Mouse (Mus musculus) stomach, postnatal 0 days (tissue): ENCODE measurements around the gene Lyzl4. TPM values are rescaled to one million over a fixed set of nuclear protein-coding genes. Genes with fewer than 3 reads are reported as not detected.

Source experiments
- ATAC-seq: fragments of 200-750 bp; cut with Nextera tagmentation; 2 replicates; pipeline ENCODE4 v1.8.0; 2017; ENCODE audit not compliant: low FRiP score, low TSS enrichment
- DNase-seq: peaks from one replicate; pipeline ENCODE4 v3.0.0-alpha.2; 2016; ENCODE audit warnings: low spot score
- H3K27ac ChIP-seq: fragments of 300-500 bp; sonication (generic); replicated peaks from 2 replicates; pipeline ENCODE4 v1.5.1; 2014; ENCODE audit warnings: mild to moderate bottlenecking, control low read depth
- H3K27me3 ChIP-seq: fragments of 300-500 bp; sonication (generic); 2 replicates; pipeline ENCODE4 v1.6.1; 2014; ENCODE audit warnings: low read length; ENCODE audit not compliant: control insufficient read depth, insufficient read depth
- H3K36me3 ChIP-seq: fragments of 300-500 bp; sonication (generic); 2 replicates; pipeline ENCODE4 v1.6.1; 2014; ENCODE audit warnings: low read length, mixed read lengths; ENCODE audit not compliant: control insufficient read depth, insufficient read depth
- H3K4me1 ChIP-seq: fragments of 300-500 bp; sonication (generic); replicated peaks from 2 replicates; pipeline ENCODE4 v1.6.1; 2014; ENCODE audit warnings: antibody characterized with exemption; ENCODE audit not compliant: control insufficient read depth, insufficient read depth
- H3K4me2 ChIP-seq: fragments of 300-500 bp; sonication (generic); replicated peaks from 2 replicates; pipeline ENCODE4 v1.6.1; 2014; ENCODE audit warnings: low read depth, mild to moderate bottlenecking, control low read depth, moderate library complexity
- H3K4me3 ChIP-seq: fragments of 300-500 bp; sonication (generic); 2 replicates; pipeline ENCODE4 v1.5.1; 2014; ENCODE audit warnings: low read depth, low read length, control low read depth
- H3K9ac ChIP-seq: fragments of 300-500 bp; sonication (generic); 2 replicates; pipeline ENCODE4 v1.6.1; 2014; ENCODE audit warnings: mild to moderate bottlenecking, low read length, control low read depth, mixed read lengths
- H3K9me3 ChIP-seq: fragments of 300-500 bp; sonication (generic); 2 replicates; pipeline ENCODE4 v1.6.1; 2016; ENCODE audit warnings: low read length; ENCODE audit not compliant: control insufficient read depth
- CTCF ChIP-seq: IDR thresholded peaks from 2 replicates; pipeline ENCODE4 v1.5.1; 2016; ENCODE audit warnings: antibody characterized with exemption, low read depth, mild to moderate bottlenecking, moderate library complexity
- EP300 ChIP-seq: optimal IDR thresholded peaks from 2 replicates; pipeline ENCODE3; 2016; ENCODE audit warnings: antibody characterized with exemption
- WGBS: fragments of 180-500 bp; shearing (Covaris S2); extraction: QIAGEN DNeasy Blood & Tissue Kit; methylation state at CpG from one replicate; pipeline ENCODE4 v1.1.7; 2014; 5-methylcytosine and 5-hydroxymethylcytosine counted together
- polyA plus RNA-seq: library from polyadenylated mRNA; unstranded; fragments of >200 nt; fragmentation: Nextera tagmentation; extraction: Ambion mirVana; gene quantifications from 2 replicates; pipeline ENCODE4 v1.2.1, GENCODE M21; 2015

The Lyzl4 gene
- polyA plus RNA-seq, 1 experiment from 2014 or later: 0.15 TPM

- ATAC-seq: peak; percentile 51; the same call in 1 of the 2 replicates
- no peaks in the 10 kb centered on the region for H3K4me1 ChIP-seq
- H3K4me3 ChIP-seq: no peak overlapping the region
- no peaks in the 10 kb centered on the region for H3K36me3 ChIP-seq
- H3K27ac ChIP-seq: no peak overlapping the region
- H3K9me3 ChIP-seq: no peaks in the 10 kb centered on the region
- DNase-seq: no peak
- no peak for TF ChIP-seq EP300
- TF ChIP-seq CTCF: no peak
- no peaks in the 10 kb centered on the region for H3K27me3 ChIP-seq
- 73% methylated on average over 1 of the region's 1 CpGs for WGBS
- no peak overlapping the region for H3K9ac ChIP-seq
- H3K4me2 ChIP-seq: no peak overlapping the region
These were observed 35.3 kb downstream of the Lyzl4 start for GRCm38 (mm10) chr9:121606498-121607096.

DNA sequence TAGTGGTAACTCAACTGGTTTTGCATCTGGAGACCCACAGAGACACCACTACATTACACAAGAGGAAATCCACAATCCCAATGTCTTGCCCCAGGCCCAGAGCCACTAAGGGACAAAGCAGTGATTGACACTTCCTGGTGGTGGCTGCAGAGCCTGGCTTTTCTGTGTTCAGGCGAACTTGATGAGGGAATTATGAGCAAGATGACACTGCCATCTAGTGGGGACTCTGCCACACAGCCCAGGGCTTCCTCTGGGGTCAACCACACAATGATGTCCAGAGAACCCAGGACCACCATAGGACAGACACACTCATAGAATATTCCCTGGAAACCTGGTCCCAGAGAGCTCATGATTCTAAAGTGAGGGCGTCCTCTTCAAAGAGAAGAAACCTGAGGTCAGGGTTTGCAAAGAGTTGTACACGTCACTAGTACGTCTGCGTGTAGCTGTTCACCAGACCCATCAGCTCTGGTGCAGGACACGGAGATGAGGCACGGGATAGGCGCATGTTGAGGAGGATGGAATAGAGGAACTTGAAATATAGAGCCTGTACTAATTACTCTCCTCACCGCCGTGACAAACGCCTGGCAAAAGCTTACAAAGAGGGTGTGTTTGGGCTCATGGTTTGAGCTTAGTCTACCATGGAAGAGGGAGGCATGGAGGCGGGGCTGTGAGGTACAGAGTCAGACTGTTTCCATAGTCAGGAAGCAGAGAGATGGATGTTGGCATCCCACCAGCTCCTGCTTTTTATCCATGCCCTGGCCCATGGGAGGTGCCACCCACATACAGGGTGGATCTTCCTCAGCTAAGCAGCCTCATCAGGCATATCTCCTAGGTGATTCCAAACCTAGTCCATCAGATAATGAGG, 36.2 kb downstream of the Lyzl4 start:
- Histone ChIP-seq H3K27ac (no peak overlapping the region), H3K9me3 (no peaks in the 10 kb centered on the region), H3K9ac (no peak overlapping the region), H3K36me3 (no peaks in the 10 kb centered on the region), H3K4me2 (no peak overlapping the region), H3K4me3 (no peak overlapping the region), H3K27me3 (no peaks in the 10 kb centered on the region), H3K4me1 (no peaks in the 10 kb centered on the region)
- peak; percentile 44 for ATAC-seq
- DNase-seq: peak; percentile 74
- 51% methylated on average over 12 of the region's 12 CpGs for WGBS
- TF ChIP-seq EP300: no peak
- TF ChIP-seq CTCF: peak; percentile 94

DNA sequence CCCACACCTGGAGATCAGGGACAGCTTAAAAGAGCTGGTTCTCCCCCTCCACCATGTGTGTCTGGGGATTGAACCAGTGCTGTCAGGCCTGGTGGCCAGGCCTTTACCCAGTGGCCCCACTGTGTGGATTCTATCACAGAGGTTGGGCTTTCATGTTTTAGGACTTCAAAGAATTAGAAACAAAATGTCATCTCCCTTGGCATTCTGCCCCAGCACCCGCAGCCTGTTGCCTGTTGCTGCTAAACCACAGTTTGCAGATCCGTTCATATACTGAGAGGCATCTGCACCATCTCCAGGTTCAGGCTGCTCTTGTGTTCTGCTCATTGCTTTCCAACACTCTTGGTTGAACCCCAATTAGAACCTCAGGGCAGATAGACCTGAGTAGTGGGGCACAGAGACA, 39.5 kb downstream of the Lyzl4 start:
- no peak for ATAC-seq
- H3K4me2 ChIP-seq: no peak overlapping the region
- H3K36me3 ChIP-seq: no peaks in the 10 kb centered on the region
- no peak for DNase-seq
- no peaks in the 10 kb centered on the region for H3K4me1 ChIP-seq
- no peaks in the 10 kb centered on the region for H3K27me3 ChIP-seq
- H3K27ac ChIP-seq: no peak overlapping the region
- no peak for TF ChIP-seq CTCF
- TF ChIP-seq EP300: no peak
- no peak overlapping the region for H3K4me3 ChIP-seq
- no peak overlapping the region for H3K9ac ChIP-seq
- 65% methylated on average over 2 of the region's 2 CpGs for WGBS
- no peaks in the 10 kb centered on the region for H3K9me3 ChIP-seq

DNA sequence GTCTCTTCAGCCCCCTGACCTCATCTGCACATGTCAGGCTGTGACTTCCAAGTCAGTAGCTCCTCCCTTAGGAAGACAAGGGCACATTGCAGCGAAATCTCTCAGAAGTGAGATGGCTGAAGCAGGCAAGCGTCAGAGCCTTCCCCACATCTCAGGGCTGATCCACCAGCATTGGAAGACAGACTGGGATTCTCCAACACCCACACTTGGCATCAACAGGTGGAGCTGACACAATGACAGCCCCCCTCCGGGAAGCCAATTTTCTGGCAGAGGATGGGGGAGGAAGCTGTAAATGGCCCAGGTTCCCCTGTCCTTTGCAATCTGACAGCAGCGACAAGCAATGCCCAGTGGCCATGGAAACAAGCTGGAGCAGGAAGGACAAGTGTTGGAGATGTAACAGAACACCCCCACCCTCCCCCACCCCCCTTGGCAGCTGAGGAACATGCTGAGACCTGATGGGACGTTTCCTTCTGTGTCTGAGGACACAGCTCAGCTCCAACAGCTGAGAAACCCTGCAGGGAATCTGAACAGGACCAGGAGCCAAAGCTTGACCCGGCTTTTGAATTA, 41.0 kb downstream of the Lyzl4 start:
- no peaks in the 10 kb centered on the region for H3K27me3 ChIP-seq
- no peak overlapping the region for H3K4me3 ChIP-seq
- H3K9me3 ChIP-seq: no peaks in the 10 kb centered on the region
- no peak overlapping the region for H3K27ac ChIP-seq
- H3K36me3 ChIP-seq: no peaks in the 10 kb centered on the region
- no peaks in the 10 kb centered on the region for H3K4me1 ChIP-seq
- ATAC-seq (no peak), DNase-seq (no peak)
- no peak for TF ChIP-seq CTCF
- no peak for TF ChIP-seq EP300
- no peak overlapping the region for H3K4me2 ChIP-seq
- no peak overlapping the region for H3K9ac ChIP-seq
- WGBS: 25% methylated on average over 6 of the region's 6 CpGs

DNA sequence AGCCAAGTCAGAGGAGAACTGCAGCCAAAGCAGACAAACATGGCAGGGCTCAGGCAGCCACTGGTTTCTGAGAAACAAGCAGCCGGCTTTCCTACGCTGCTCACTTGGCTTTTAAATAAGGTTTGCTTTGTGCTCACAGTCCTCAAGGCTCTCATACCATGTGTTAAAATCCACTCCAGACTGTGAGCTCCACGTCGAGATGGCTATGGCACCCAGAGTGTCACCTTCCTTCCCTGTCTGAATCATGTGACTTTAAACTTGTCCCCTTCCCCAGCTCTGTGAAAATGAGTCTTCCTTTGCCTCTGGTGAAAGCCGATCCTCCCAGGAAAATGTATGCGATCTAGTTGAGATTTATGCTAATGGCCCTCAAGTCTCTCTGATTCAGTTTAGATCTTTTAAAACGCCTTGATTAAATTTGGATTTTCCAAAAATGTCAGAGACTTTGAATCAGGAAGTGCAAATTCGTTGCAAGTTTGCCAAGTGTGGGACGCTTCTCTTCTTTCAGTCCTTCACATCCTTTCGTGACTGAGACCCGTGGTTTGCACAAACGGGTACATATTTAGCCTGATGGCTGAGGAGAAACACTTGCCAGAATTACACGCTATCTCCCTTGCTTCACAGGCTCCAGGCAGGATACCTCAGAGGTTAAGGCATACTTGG, 41.6 kb downstream of the Lyzl4 start:
- WGBS: 28% methylated on average over 13 of the region's 13 CpGs
- Histone ChIP-seq H3K4me1 (no peaks in the 10 kb centered on the region), H3K9me3 (no peaks in the 10 kb centered on the region), H3K27me3 (no peaks in the 10 kb centered on the region), H3K27ac (no peak overlapping the region), H3K4me3 (no peak overlapping the region), H3K9ac (no peak overlapping the region), H3K36me3 (no peaks in the 10 kb centered on the region), H3K4me2 (no peak overlapping the region)
- DNase-seq (no peak), ATAC-seq (no peak)
- TF ChIP-seq CTCF: no peak
- no peak for TF ChIP-seq EP300
